Comparison of ENCODE assay signal across 8 mouse cellular contexts in the genomic region with DNA sequence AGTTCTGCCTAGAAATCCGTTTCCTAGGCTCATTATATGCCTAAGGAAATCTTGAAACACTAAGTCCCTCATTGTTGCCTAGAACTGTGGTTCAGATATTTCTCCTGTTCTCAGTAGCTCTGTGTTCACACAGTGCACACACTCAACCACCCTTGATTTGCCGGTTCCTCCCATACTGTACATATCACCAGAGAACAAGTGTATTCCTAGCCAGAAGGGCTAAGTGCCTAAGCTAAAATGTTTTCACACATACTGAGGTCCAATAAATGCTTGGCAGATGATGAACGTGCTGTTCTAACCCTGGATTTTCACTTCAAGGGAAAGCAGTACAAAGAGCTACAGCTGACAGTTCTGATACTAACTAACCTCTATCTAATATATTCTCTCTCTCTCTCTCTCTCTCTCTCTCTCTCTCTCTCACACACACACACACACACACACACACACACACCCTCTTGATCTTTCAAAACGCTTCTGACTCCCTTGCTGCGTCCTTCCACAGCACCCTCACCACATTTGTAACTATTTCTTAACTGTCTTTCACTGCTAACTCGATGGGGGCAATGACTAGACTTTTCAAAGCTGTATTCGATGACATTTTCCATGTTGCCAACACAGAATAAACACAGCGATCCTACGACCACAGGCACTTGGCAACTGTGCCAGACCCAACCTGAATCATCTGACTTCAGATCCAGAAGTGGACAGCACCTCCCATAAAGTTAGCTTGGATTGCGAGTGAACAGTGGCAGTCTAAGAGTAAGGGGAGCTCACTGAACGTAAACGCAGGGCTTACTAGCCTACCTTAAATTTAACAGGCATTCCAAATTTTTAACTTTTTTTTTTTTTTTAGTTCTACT. TPM values are rescaled to one million over a fixed set of nuclear protein-coding genes. Genes with fewer than 3 reads are reported as not detected.
DNase-seq lines count a peak whose midpoint lies in the region; ATAC-seq and TF ChIP-seq lines count a peak whose summit lies in the region.

No protein-coding gene starts in this region.

- peak overlapping the region; percentile 43 for H3K4me2 ChIP-seq in hindbrain, embryonic 11.5 days (replicated peaks; ENCODE audit: low read depth, low read length)
- H3K4me2 ChIP-seq in midbrain, postnatal 0 days (ENCODE audit: low read depth, low read length, poor library complexity, severe bottlenecking), result peak overlapping the region; percentile 64

- no peak for TF ChIP-seq CTCF in left cerebral cortex, adult 2 months (IDR thresholded peaks at IDR 0.05)
- TF ChIP-seq CTCF in midbrain, postnatal 0 days (IDR thresholded peaks at IDR 0.05), result no peak

- peak overlapping the region; percentile 100 for H3K27ac ChIP-seq in left cerebral cortex, adult 2 months
- H3K27ac ChIP-seq in hindbrain, embryonic 11.5 days (ENCODE audit: low read depth, low read length), result no peak overlapping the region
- H3K27ac ChIP-seq in midbrain, postnatal 0 days (ENCODE audit: low read depth, low read length), result no peak overlapping the region

- no peaks in the 10 kb centered on the region for H3K27me3 ChIP-seq in hindbrain, embryonic 11.5 days (ENCODE audit: control insufficient read depth, insufficient read depth, low read length)
- H3K27me3 ChIP-seq in midbrain, postnatal 0 days (ENCODE audit: insufficient read depth, low read length), result no peaks in the 10 kb centered on the region

- no peaks in the 10 kb centered on the region for H3K36me3 ChIP-seq in hindbrain, embryonic 11.5 days (ENCODE audit: control insufficient read depth, insufficient read depth, low read length)
- no peaks in the 10 kb centered on the region for H3K36me3 ChIP-seq in midbrain, postnatal 0 days (ENCODE audit: insufficient read depth, low read length)

- 0 out of 2 replicates have a peak, but pooled peaks cover 6% of the 10 kb centered on the region for H3K4me1 ChIP-seq in hindbrain, embryonic 11.5 days (replicated peaks; ENCODE audit: control insufficient read depth, insufficient read depth, low read length)
- H3K4me1 ChIP-seq in midbrain, postnatal 0 days (ENCODE audit: insufficient read depth, low read length), result peaks cover 7% of the 10 kb centered on the region; the same call in 1 of the 2 replicates

- intact Hi-C loops in left cerebral cortex, adult 2 months (cut with DNase I), result loop anchor here (1.0 to 5.0 kb wide), 2 partner anchors 48 to 168 kb away; a partner anchor contains a TSS
- intact Hi-C loops in left cerebral cortex, postnatal 10 days (cut with DNase I), result no loop called here

- ATAC-seq in hindbrain, embryonic 11.5 days (ENCODE audit: low FRiP score), result no peak
- no peak for ATAC-seq in midbrain, postnatal 0 days (ENCODE audit: low FRiP score)

- no peaks in the 10 kb centered on the region for H3K9me3 ChIP-seq in hindbrain, embryonic 11.5 days (ENCODE audit: control insufficient read depth, low read length)
- H3K9me3 ChIP-seq in midbrain, postnatal 0 days (ENCODE audit: low read length), result no peaks in the 10 kb centered on the region

- H3K9ac ChIP-seq in hindbrain, embryonic 11.5 days (ENCODE audit: low read depth, low read length), result peak overlapping the region; percentile 86
- peak overlapping the region; percentile 70 for H3K9ac ChIP-seq in midbrain, postnatal 0 days (replicated peaks; ENCODE audit: low read length, poor library complexity, severe bottlenecking)

- WGBS in hindbrain, embryonic 11.5 days, result 53% methylated on average over 12 of the region's 12 CpGs
- WGBS in midbrain, postnatal 0 days, result 48% methylated on average over 12 of the region's 12 CpGs

- DNase-seq in left cerebral cortex, adult 2 months (ENCODE audit: extremely low spot score in 1 of 2, low spot score in 2 of 2), result no peak
- DNase-seq in left cerebral cortex, postnatal 10 days (ENCODE audit: extremely low spot score in 1 of 2, low spot score in 2 of 2), result no peak
- peak; percentile 26 to 31 for DNase-seq in cerebellum, postnatal 14 days
- no peak for DNase-seq in hindbrain, embryonic 11.5 days (ENCODE audit: low spot score)
- peak; percentile 8 for DNase-seq in liver
- no peak for DNase-seq in midbrain, postnatal 0 days (ENCODE audit: low spot score)
- DNase-seq in spleen, adult 12 weeks (ENCODE audit: low spot score), result no peak
- DNase-seq in thymus, adult 18-20 months, result no peak

- peak overlapping the region; percentile 98 for H3K4me3 ChIP-seq in left cerebral cortex, adult 2 months
- H3K4me3 ChIP-seq in hindbrain, embryonic 11.5 days (ENCODE audit: low read depth, low read length), result peak overlapping the region; percentile 83
- H3K4me3 ChIP-seq in midbrain, postnatal 0 days (ENCODE audit: low read depth, low read length), result peak overlapping the region; percentile 72

RNA-seq across cellular contexts. Expression of a gene that starts 1.1 kb away (rescaled TPM):
- total RNA-seq in left cerebral cortex, adult 2 months (2021), result 100 to 1,000 TPM; 260 to 281 TPM
- 100 to 1,000 TPM; 203 to 204 TPM for total RNA-seq in left cerebral cortex, postnatal 10 days (2021)
- 71.5 and 73.4 TPM in 2 replicates for polyA plus RNA-seq in hindbrain, embryonic 11.5 days (2014; fragmentation: Nextera tagmentation; extraction: Ambion mirVana)
- total RNA-seq in midbrain, postnatal 0 days (2014; rRNA removed), result 145 and 157 TPM in 2 replicates
- polyA plus RNA-seq in midbrain, postnatal 0 days (2015; fragmentation: Nextera tagmentation; extraction: Ambion mirVana), result 58.9 and 60.9 TPM in 2 replicates

RNA-seq across cellular contexts. Expression of a gene that starts 48.7 kb away (rescaled TPM):
- 10 to 100 TPM; 97.2 to 97.7 TPM for total RNA-seq in left cerebral cortex, adult 2 months (2021)
- total RNA-seq in left cerebral cortex, postnatal 10 days (2021), result 10 to 100 TPM; 74.2 to 77.4 TPM
- polyA plus RNA-seq in hindbrain, embryonic 11.5 days (2014; fragmentation: Nextera tagmentation; extraction: Ambion mirVana), result 65.5 and 73.1 TPM in 2 replicates
- 44.2 and 53.5 TPM in 2 replicates for total RNA-seq in midbrain, postnatal 0 days (2014; rRNA removed)
- polyA plus RNA-seq in midbrain, postnatal 0 days (2015; fragmentation: Nextera tagmentation; extraction: Ambion mirVana), result 80.2 and 81.3 TPM in 2 replicates

Comparison
In these comparisons a context has a peak if more than half of its experiments do, and no peak if none do; other contexts are left out.
1. DNase-seq: peak in cerebellum, postnatal 14 days (2 of 2) and liver (single experiment); none in left cerebral cortex, adult 2 months (0 of 2), left cerebral cortex, postnatal 10 days (0 of 2), hindbrain, embryonic 11.5 days (single experiment), midbrain, postnatal 0 days (single experiment), spleen, adult 12 weeks (single experiment) and thymus, adult 18-20 months (0 of 2).
2. Peak in every context shown above with its lines, with median percentiles within 50 percentile points of each other: H3K4me3 ChIP-seq.